Mouse (Mus musculus) right cerebral cortex, postnatal 14 days (tissue): ENCODE results near the gene Olfr1090.

Experiments used
- DNase-seq: peaks from one replicate; pipeline ENCODE4 v3.0.0; 2022

Olfr1090 gene

DNA sequence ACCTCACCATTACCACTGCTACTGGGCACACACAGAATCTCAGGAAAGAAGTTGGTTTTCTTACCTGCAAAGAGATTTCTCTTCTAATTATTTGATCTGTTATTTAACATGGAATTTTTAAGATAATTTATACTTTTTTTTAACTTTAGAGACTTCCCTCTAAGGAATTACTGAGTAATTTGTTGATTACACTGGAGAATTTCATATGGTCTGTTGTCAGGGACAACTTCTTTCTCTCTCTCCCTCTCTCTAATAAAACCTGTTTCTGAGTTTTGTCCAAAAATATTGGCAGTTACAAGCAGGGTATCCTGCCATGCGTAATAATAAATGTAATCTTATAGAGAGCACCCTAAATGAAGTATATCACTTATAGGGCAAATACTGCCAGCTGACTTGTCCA is at the start of gene Olfr1090:
Gene Olfr1090 (minus strand): TSS at position 101 of the 400 bp plus-strand sequence.
- no peak for DNase-seq

DNA sequence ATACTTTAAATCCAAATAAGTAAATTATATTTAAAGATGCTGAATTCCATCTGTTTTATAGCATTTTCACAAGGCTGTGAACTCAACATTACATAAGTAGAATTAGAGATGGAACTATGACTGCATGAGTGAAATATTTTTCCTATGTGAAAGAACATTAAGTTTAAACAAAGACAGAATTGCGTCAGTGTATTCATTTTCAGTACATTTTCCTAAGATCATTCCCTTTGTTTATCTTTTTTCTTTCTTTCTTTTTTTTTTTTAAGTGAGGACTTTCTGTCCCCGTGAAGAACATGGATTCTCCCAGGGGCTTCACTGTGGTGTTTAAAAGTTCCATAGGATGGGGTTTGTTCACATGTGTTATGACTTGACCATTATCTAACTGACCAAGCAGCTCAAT is 23.4 kb upstream of the Olfr1090 start, which contains the start of gene Olfr1093:
Gene Olfr1093 (plus strand): TSS at position 301 of the 400 bp plus-strand sequence.
- DNase-seq: no peak

DNA sequence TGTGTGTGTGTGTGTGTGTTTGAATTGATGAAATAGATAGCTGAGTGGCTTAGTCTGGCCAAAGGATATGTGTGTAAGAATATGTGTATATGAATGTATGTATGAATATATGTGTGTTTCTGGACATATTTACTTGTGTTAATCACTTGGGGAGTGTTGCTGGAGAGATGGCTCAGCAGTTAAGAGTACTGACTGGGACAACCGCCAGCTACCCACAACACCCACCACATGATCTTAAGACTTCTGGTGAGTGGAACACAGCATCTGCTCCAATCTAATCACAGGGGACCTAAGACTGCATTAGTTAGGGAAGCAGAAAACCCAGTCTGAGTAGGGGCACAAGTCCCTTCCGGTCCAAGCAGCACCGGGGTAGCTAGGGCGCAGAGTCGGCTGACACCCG is 2.3 kb upstream of the Olfr1090 start:
- DNase-seq: no peak

GRCm38 (mm10) chr2:86733601-86734000 is 25.2 kb downstream of the Olfr1090 start, which contains the start of gene Olfr1089:
Gene Olfr1089 (minus strand): TSS chr2:86733701.
- DNase-seq: no peak
